Mouse (Mus musculus): ENCODE measurements around the gene Olfr887. TPM values are rescaled to one million over a fixed set of nuclear protein-coding genes. Genes with fewer than 3 reads are reported as not detected.

The Olfr887 gene
- polyA plus RNA-seq (2015; fragmentation: Nextera tagmentation; extraction: Ambion mirVana), result not detected in 2 replicates

DNA sequence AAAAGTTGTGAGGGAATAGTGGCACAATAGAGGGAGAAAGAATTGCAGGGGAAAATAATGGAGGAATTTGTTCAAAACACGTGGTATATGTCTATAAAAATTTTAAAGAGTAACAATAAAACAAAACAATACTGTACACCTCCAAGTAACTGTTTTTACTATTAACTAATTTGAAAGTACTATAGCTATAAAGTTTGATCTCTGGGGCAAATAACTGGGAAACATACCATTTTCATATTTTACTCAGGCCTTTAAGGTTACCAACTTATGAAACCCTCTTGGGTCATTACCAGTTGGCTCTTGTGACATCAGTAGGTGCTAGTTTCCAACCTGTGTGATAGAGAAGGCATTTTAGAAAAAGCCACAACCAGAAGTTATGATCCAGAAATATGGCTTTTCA is at the start of gene Olfr887:
Olfr887 (plus strand) TSS at position 301 of the 400 bp plus-strand sequence.
- no peaks in the 10 kb centered on the region for H3K9me3 ChIP-seq (ENCODE audit: control insufficient read depth, low read length)
- no peaks in the 10 kb centered on the region for H3K27me3 ChIP-seq (replicated peaks; ENCODE audit: control insufficient read depth, insufficient read depth, low read length)
- no peaks in the 10 kb centered on the region for H3K36me3 ChIP-seq (ENCODE audit: control insufficient read depth, insufficient read depth, low read length)
- H3K27ac ChIP-seq (ENCODE audit: low read depth, low read length), result no peak within 1 kb of the TSS
- no peak within 1 kb of the TSS for H3K4me2 ChIP-seq (ENCODE audit: low read length)
- no peaks in the 10 kb centered on the region for H3K4me1 ChIP-seq (ENCODE audit: control insufficient read depth, insufficient read depth, low read depth, low read length)
- H3K9ac ChIP-seq (ENCODE audit: low read depth, low read length), result no peak within 1 kb of the TSS
- no peak for ATAC-seq
- WGBS, result 81% methylated on average over 1 of the region's 1 CpGs
- H3K4me3 ChIP-seq (ENCODE audit: low read length), result no peak within 1 kb of the TSS

DNA sequence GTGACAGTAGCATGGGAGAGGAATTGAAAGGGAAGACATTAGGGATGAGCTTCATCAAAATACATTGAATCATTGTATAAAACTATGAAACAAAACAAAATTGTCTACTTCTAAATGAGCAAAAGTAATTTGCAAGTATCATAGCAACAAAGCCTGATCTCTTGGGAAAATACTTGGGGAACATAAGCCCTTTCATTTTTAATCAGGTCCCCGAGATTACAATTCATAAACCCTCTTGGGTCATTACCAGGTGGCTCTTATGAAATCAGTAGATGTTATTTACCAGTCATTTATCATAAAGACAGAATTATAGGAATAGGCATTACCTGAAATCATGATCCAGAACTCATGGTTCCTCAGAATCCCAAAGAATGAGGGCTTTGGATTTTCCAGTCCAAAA is 37.6 kb upstream of the Olfr887 start, which contains the start of gene Olfr884:
Olfr884 (plus strand) TSS at position 301 of the 400 bp plus-strand sequence.
- WGBS, result 72% methylated on average over 1 of the region's 1 CpGs
- Histone ChIP-seq H3K27me3 (replicated peaks; ENCODE audit: control insufficient read depth, insufficient read depth, low read length) (no peaks in the 10 kb centered on the region), H3K4me1 (ENCODE audit: control insufficient read depth, insufficient read depth, low read depth, low read length) (no peaks in the 10 kb centered on the region), H3K36me3 (ENCODE audit: control insufficient read depth, insufficient read depth, low read length) (no peaks in the 10 kb centered on the region), H3K9ac (ENCODE audit: low read depth, low read length) (no peak within 1 kb of the TSS), H3K9me3 (ENCODE audit: control insufficient read depth, low read length) (no peaks in the 10 kb centered on the region), H3K4me3 (ENCODE audit: low read length) (no peak within 1 kb of the TSS), H3K4me2 (ENCODE audit: low read length) (no peak within 1 kb of the TSS), H3K27ac (ENCODE audit: low read depth, low read length) (no peak within 1 kb of the TSS)
- no peak for ATAC-seq

- ATAC-seq, result no peak
- no peak within 1 kb of the TSS for H3K9ac ChIP-seq (ENCODE audit: low read depth, low read length)
- 86% methylated on average over 3 of the region's 3 CpGs for WGBS
These were observed 22.9 kb upstream of the Olfr887 start, which contains the start of gene Olfr885 for GRCm38 (mm10) chr9:38061022-38061421. Gene Olfr885 (plus strand): TSS chr9:38061322.

GRCm38 (mm10) chr9:38107828-38108227 is 24.0 kb downstream of the Olfr887 start, which contains the start of gene Olfr888:
Gene Olfr888 (plus strand): TSS chr9:38108128.
- Histone ChIP-seq H3K27ac (ENCODE audit: low read depth, low read length) (no peak within 1 kb of the TSS), H3K4me3 (ENCODE audit: low read length) (no peak within 1 kb of the TSS), H3K9ac (ENCODE audit: low read depth, low read length) (no peak within 1 kb of the TSS), H3K27me3 (replicated peaks; ENCODE audit: control insufficient read depth, insufficient read depth, low read length) (no peaks in the 10 kb centered on the region), H3K36me3 (ENCODE audit: control insufficient read depth, insufficient read depth, low read length) (no peaks in the 10 kb centered on the region), H3K4me2 (ENCODE audit: low read length) (no peak within 1 kb of the TSS), H3K4me1 (ENCODE audit: control insufficient read depth, insufficient read depth, low read depth, low read length) (no peaks in the 10 kb centered on the region), H3K9me3 (ENCODE audit: control insufficient read depth, low read length) (no peaks in the 10 kb centered on the region)
- no peak for ATAC-seq
- 75% methylated on average over 1 of the region's 1 CpGs for WGBS

More at GRCm38 (mm10) chr9:38061022-38061421, 22.9 kb upstream of the Olfr887 start, which contains the start of gene Olfr885:
- Histone ChIP-seq H3K27ac (ENCODE audit: low read depth, low read length) (no peak within 1 kb of the TSS), H3K27me3 (replicated peaks; ENCODE audit: control insufficient read depth, insufficient read depth, low read length) (no peaks in the 10 kb centered on the region), H3K9me3 (ENCODE audit: control insufficient read depth, low read length) (no peaks in the 10 kb centered on the region), H3K4me2 (ENCODE audit: low read length) (no peak within 1 kb of the TSS), H3K4me3 (ENCODE audit: low read length) (no peak within 1 kb of the TSS), H3K4me1 (ENCODE audit: control insufficient read depth, insufficient read depth, low read depth, low read length) (no peaks in the 10 kb centered on the region), H3K36me3 (ENCODE audit: control insufficient read depth, insufficient read depth, low read length) (no peaks in the 10 kb centered on the region)

DNA sequence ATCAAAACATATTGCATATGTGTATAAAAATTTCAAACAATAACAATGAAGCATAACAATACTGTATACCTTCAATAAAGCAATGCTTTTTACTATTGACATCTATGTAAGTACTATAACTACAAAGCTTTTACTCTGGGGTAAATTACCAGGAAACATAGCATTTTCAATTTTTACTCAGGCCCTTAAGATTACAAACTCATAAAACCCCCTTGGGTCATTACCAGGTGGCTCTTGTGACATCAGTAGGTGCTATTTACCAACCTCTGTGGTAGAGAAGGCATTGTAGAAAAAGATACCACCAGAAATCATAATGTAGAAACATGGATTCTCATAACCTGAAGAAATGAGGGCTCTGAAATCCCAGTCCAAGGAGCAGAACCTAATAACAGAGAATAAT is 31.0 kb downstream of the Olfr887 start, which contains the start of gene Olfr889:
Olfr889 (plus strand) TSS at position 301 of the 400 bp plus-strand sequence.
- H3K27ac ChIP-seq (ENCODE audit: low read depth, low read length), result no peak within 1 kb of the TSS
- H3K36me3 ChIP-seq (ENCODE audit: control insufficient read depth, insufficient read depth, low read length), result no peaks in the 10 kb centered on the region
- ATAC-seq, result no peak
- H3K9ac ChIP-seq (ENCODE audit: low read depth, low read length), result no peak within 1 kb of the TSS
- H3K4me2 ChIP-seq (ENCODE audit: low read length), result no peak within 1 kb of the TSS
- no peaks in the 10 kb centered on the region for H3K9me3 ChIP-seq (ENCODE audit: control insufficient read depth, low read length)
- H3K27me3 ChIP-seq (replicated peaks; ENCODE audit: control insufficient read depth, insufficient read depth, low read length), result no peaks in the 10 kb centered on the region
- no peak within 1 kb of the TSS for H3K4me3 ChIP-seq (ENCODE audit: low read length)
- no peaks in the 10 kb centered on the region for H3K4me1 ChIP-seq (ENCODE audit: control insufficient read depth, insufficient read depth, low read depth, low read length)

Other genes with a start within 250 kb of the Olfr887 start
- gene Olfr877, start 229.8 kb upstream of the Olfr887 start, polyA plus RNA-seq (2015; fragmentation: Nextera tagmentation; extraction: Ambion mirVana), result not detected in 2 replicates
- not detected in 2 replicates for gene Olfr145, start 187.3 kb upstream of the Olfr887 start, polyA plus RNA-seq (2015; fragmentation: Nextera tagmentation; extraction: Ambion mirVana)
- not detected in 2 replicates for gene Olfr878, start 166.2 kb upstream of the Olfr887 start, polyA plus RNA-seq (2015; fragmentation: Nextera tagmentation; extraction: Ambion mirVana)
- not detected in 2 replicates for gene Olfr881, start 92.2 kb upstream of the Olfr887 start, polyA plus RNA-seq (2015; fragmentation: Nextera tagmentation; extraction: Ambion mirVana)
- not detected in 2 replicates for gene Olfr883, start 58.3 kb upstream of the Olfr887 start, polyA plus RNA-seq (2015; fragmentation: Nextera tagmentation; extraction: Ambion mirVana)
- gene Olfr884, start 37.5 kb upstream of the Olfr887 start, polyA plus RNA-seq (2015; fragmentation: Nextera tagmentation; extraction: Ambion mirVana), result not detected in 2 replicates
- not detected in 2 replicates for gene Olfr885, start 22.8 kb upstream of the Olfr887 start, polyA plus RNA-seq (2015; fragmentation: Nextera tagmentation; extraction: Ambion mirVana)
- not detected in 2 replicates for gene Olfr888, start 24.1 kb downstream of the Olfr887 start, polyA plus RNA-seq (2015; fragmentation: Nextera tagmentation; extraction: Ambion mirVana)
- 0.04 and 0.05 TPM in 2 replicates for gene Olfr889, start 31.1 kb downstream of the Olfr887 start, polyA plus RNA-seq (2015; fragmentation: Nextera tagmentation; extraction: Ambion mirVana)
- not detected in 2 replicates for gene Olfr890, start 58.4 kb downstream of the Olfr887 start, polyA plus RNA-seq (2015; fragmentation: Nextera tagmentation; extraction: Ambion mirVana)
- gene Olfr891, start 96.7 kb downstream of the Olfr887 start, polyA plus RNA-seq (2015; fragmentation: Nextera tagmentation; extraction: Ambion mirVana), result not detected in 2 replicates
- not detected in 2 replicates for gene Olfr893, start 124.3 kb downstream of the Olfr887 start, polyA plus RNA-seq (2015; fragmentation: Nextera tagmentation; extraction: Ambion mirVana)
- gene Olfr894, start 134.0 kb downstream of the Olfr887 start, polyA plus RNA-seq (2015; fragmentation: Nextera tagmentation; extraction: Ambion mirVana), result not detected in 2 replicates
- gene Olfr143, start 168.7 kb downstream of the Olfr887 start, polyA plus RNA-seq (2015; fragmentation: Nextera tagmentation; extraction: Ambion mirVana), result not detected in 2 replicates
- not detected in 2 replicates for gene Olfr895, start 183.8 kb downstream of the Olfr887 start, polyA plus RNA-seq (2015; fragmentation: Nextera tagmentation; extraction: Ambion mirVana)
- not detected in 2 replicates for gene Olfr896-ps1, start 207.0 kb downstream of the Olfr887 start, polyA plus RNA-seq (2015; fragmentation: Nextera tagmentation; extraction: Ambion mirVana)
- gene Olfr25, start 245.0 kb downstream of the Olfr887 start, polyA plus RNA-seq (2015; fragmentation: Nextera tagmentation; extraction: Ambion mirVana), result not detected in 2 replicates